Mouse (Mus musculus): Measurements from ENCODE around the gene Vstm2b. TPM values are rescaled to one million over a fixed set of nuclear protein-coding genes. Genes with fewer than 3 reads are reported as not detected.

The Vstm2b gene
- total RNA-seq, 2 experiments from 2014 or later, result 0.89 to 2.2 TPM

Other genes with a start within 250 kb of the Vstm2b start
- gene 4930433I11Rik, start 89.2 kb downstream of the Vstm2b start, total RNA-seq (2021), result not detected
- not detected for gene Gm4884, start 134.4 kb downstream of the Vstm2b start, total RNA-seq (2021)